16 mouse cellular contexts compared by ENCODE assay signal in the genomic region with DNA sequence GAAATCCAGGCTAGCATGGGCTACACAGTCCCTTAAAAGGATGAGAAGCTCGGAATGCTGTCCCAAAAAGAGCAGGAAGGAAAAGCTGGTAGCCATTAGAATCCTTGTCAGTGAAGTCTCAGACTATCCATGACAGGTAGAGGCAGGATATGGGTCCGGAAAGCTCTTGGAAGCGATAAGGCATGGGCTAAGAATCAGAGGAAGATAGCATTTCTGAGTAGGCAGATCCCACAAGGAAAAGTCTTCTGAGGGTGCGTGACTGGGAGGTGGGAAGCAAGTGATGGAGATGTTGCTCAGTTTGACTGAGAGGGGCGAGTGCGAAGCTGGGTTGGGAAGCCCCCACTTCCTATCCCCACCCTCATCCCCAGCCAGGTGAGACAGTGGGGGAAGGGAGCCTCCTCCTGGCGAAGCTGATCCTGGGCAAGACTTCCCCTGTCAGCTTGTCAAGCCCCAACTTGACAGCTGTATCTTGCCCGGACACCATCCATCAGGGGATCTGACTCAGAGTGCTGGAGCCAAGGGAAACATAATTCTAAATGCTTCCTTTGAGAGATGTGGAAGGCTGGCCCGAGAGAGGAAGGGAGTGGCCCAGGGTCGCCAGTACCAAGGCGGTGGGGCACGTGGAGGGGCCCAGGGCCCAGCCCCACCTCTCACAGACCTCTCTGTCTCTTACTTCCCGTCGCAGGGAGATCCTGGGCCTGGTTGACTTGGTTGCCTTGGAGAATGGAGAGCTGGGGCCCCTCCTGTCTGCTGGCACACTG. TPM values are rescaled to one million over a fixed set of nuclear protein-coding genes. Genes with fewer than 3 reads are reported as not detected.
DNase-seq lines count a peak whose midpoint lies in the region; ATAC-seq and TF ChIP-seq lines count a peak whose summit lies in the region.
"Had no signal": no experiment of that assay in that cellular context is flagged by ENCODE, and none has a peak within 500 bp of the region (broad histone marks: within the 10 kb centered on the region; RNA-seq: fewer than 3 reads in every experiment).

No protein-coding gene starts in this region.

- H3K4me3 ChIP-seq in limb, embryonic 14.5 days (replicated peaks; ENCODE audit: low read length), result no peak overlapping the region
- no peak overlapping the region for H3K4me3 ChIP-seq in limb, embryonic 10.5 days
- H3K4me3 ChIP-seq in brown adipose tissue, adult 24 weeks (ENCODE audit: insufficient read depth, low read depth, low read length), result no peak overlapping the region
- H3K4me3 ChIP-seq in hindbrain, embryonic 11.5 days (ENCODE audit: low read depth, low read length), result no peak overlapping the region
- H3K4me3 ChIP-seq: embryonic facial prominence, embryonic 15.5 days; hindbrain, embryonic 12.5 days; myocyte had no signal

- no peak overlapping the region for H3K4me2 ChIP-seq in limb, embryonic 14.5 days (replicated peaks; ENCODE audit: low read depth, low read length, severe bottlenecking)
- no peak overlapping the region for H3K4me2 ChIP-seq in hindbrain, embryonic 11.5 days (replicated peaks; ENCODE audit: low read depth, low read length)
- H3K4me2 ChIP-seq: embryonic facial prominence, embryonic 15.5 days; hindbrain, embryonic 12.5 days; lung, embryonic 14.5 days; midbrain, embryonic 11.5 days had no signal

- H3K9ac ChIP-seq in limb, embryonic 14.5 days (ENCODE audit: low read depth, low read length, severe bottlenecking), result no peak overlapping the region
- H3K9ac ChIP-seq in hindbrain, embryonic 11.5 days (ENCODE audit: low read depth, low read length), result no peak overlapping the region
- H3K9ac ChIP-seq: embryonic facial prominence, embryonic 15.5 days; hindbrain, embryonic 12.5 days; lung, embryonic 14.5 days had no signal

- TF ChIP-seq POLR2A in limb, embryonic 14.5 days (IDR thresholded peaks at IDR 0.05; ENCODE audit: borderline replicate concordance, extremely low read depth, insufficient read depth, insufficient read length), result no peak

- no peak for DNase-seq in limb, embryonic 14.5 days (ENCODE audit: low spot score)
- DNase-seq in limb, embryonic 10.5 days (ENCODE audit: low spot score), result no peak
- peak; percentile 45 for DNase-seq in NIH3T3 (ENCODE audit: low read depth)
- DNase-seq in kidney, postnatal 14 days, result peak; percentile 78
- DNase-seq in hindbrain, embryonic 11.5 days (ENCODE audit: low spot score), result no peak
- DNase-seq in cerebellum, adult 8-10 months, result no peak
- DNase-seq: cerebellum, adult 11 months; lung, embryonic 14.5 days; right cerebral cortex, postnatal 25 days had no signal

- H3K9me3 ChIP-seq in limb, embryonic 14.5 days (ENCODE audit: control insufficient read depth, low read length), result no peaks in the 10 kb centered on the region
- H3K9me3 ChIP-seq in limb, embryonic 10.5 days (replicated peaks), result no peaks in the 10 kb centered on the region
- no peaks in the 10 kb centered on the region for H3K9me3 ChIP-seq in hindbrain, embryonic 11.5 days (ENCODE audit: control insufficient read depth, low read length)
- H3K9me3 ChIP-seq: embryonic facial prominence, embryonic 15.5 days; hindbrain, embryonic 12.5 days had no signal

- H3K27me3 ChIP-seq in limb, embryonic 14.5 days (ENCODE audit: control insufficient read depth, insufficient read depth, low read length), result no peaks in the 10 kb centered on the region
- peaks cover 53% of the 10 kb centered on the region for H3K27me3 ChIP-seq in limb, embryonic 10.5 days (ENCODE audit: low read depth, poor library complexity, severe bottlenecking)
- H3K27me3 ChIP-seq in hindbrain, embryonic 11.5 days (ENCODE audit: control insufficient read depth, insufficient read depth, low read length), result peaks cover 23% of the 10 kb centered on the region

- peak overlapping the region; percentile 5; the same call in 1 of the 2 replicates for H3K27ac ChIP-seq in limb, embryonic 14.5 days (replicated peaks; ENCODE audit: low read depth, low read length)
- no peak overlapping the region for H3K27ac ChIP-seq in limb, embryonic 10.5 days
- H3K27ac ChIP-seq in brown adipose tissue, adult 24 weeks (replicated peaks; ENCODE audit: low read depth, low read length), result 0 out of 2 replicates have a peak overlapping the region, but pooled peaks have one; percentile 24
- no peak overlapping the region for H3K27ac ChIP-seq in hindbrain, embryonic 11.5 days (ENCODE audit: low read depth, low read length)
- H3K27ac ChIP-seq: embryonic facial prominence, embryonic 15.5 days; hindbrain, embryonic 12.5 days had no signal

- 29% methylated on average over 14 of the region's 14 CpGs for WGBS in limb, embryonic 14.5 days
- WGBS in limb, embryonic 10.5 days, result 24% methylated on average over 14 of the region's 14 CpGs
- WGBS in hindbrain, embryonic 11.5 days, result 30% methylated on average over 14 of the region's 14 CpGs

- H3K36me3 ChIP-seq in limb, embryonic 14.5 days (ENCODE audit: control insufficient read depth, insufficient read depth, low read length), result no peaks in the 10 kb centered on the region
- 0 out of 2 replicates have a peak, but pooled peaks cover 2% of the 10 kb centered on the region for H3K36me3 ChIP-seq in limb, embryonic 10.5 days
- H3K36me3 ChIP-seq in hindbrain, embryonic 11.5 days (ENCODE audit: control insufficient read depth, insufficient read depth, low read length), result no peaks in the 10 kb centered on the region
- H3K36me3 ChIP-seq: embryonic facial prominence, embryonic 15.5 days; hindbrain, embryonic 12.5 days had no signal

- H3K4me1 ChIP-seq in limb, embryonic 14.5 days (ENCODE audit: control insufficient read depth, insufficient read depth, low read length), result peaks cover 7% of the 10 kb centered on the region
- H3K4me1 ChIP-seq in limb, embryonic 10.5 days, result peaks cover 19% of the 10 kb centered on the region
- peaks cover 13% of the 10 kb centered on the region for H3K4me1 ChIP-seq in brown adipose tissue, adult 24 weeks (ENCODE audit: control insufficient read depth, insufficient read depth, insufficient read length, low read length)
- no peaks in the 10 kb centered on the region for H3K4me1 ChIP-seq in hindbrain, embryonic 11.5 days (replicated peaks; ENCODE audit: control insufficient read depth, insufficient read depth, low read length)

- no peak for ATAC-seq in limb, embryonic 14.5 days (ENCODE audit: low FRiP score, low read depth)
- ATAC-seq in hindbrain, embryonic 11.5 days (ENCODE audit: low FRiP score), result no peak
- ATAC-seq: forebrain, embryonic 14.5 days; intestine, embryonic 16.5 days had no signal

RNA-seq across cellular contexts. Expression of a gene that starts 14.7 kb away (rescaled TPM):
- polyA plus RNA-seq in limb, embryonic 14.5 days (2012; rRNA removed), result 3.5 and 4.9 TPM in 2 replicates
- polyA plus RNA-seq in limb, embryonic 14.5 days (2014; fragmentation: Nextera tagmentation; extraction: Ambion mirVana), result 1.6 and 1.9 TPM in 2 replicates
- polyA plus RNA-seq in limb, embryonic 10.5 days (2016; fragmentation: Nextera tagmentation; extraction: Ambion mirVana), result 1.2 and 1.7 TPM in 2 replicates
- 0.79 and 1.0 TPM in 2 replicates for polyA plus RNA-seq in brown adipose tissue, adult 24 weeks (2012; ENCODE audit: insufficient read depth, insufficient read length, missing spikeins)
- polyA plus RNA-seq in hindbrain, embryonic 11.5 days (2014; fragmentation: Nextera tagmentation; extraction: Ambion mirVana), result 0.66 and 0.76 TPM in 2 replicates
- polyA plus RNA-seq: myocyte had no signal

RNA-seq across cellular contexts. Expression of a gene that starts 19.2 kb away (rescaled TPM):
- 34.8 and 39.8 TPM in 2 replicates for polyA plus RNA-seq in limb, embryonic 14.5 days (2012; rRNA removed)
- 11.5 and 13.3 TPM in 2 replicates for polyA plus RNA-seq in limb, embryonic 14.5 days (2014; fragmentation: Nextera tagmentation; extraction: Ambion mirVana)
- 7.6 and 8.0 TPM in 2 replicates for polyA plus RNA-seq in limb, embryonic 10.5 days (2016; fragmentation: Nextera tagmentation; extraction: Ambion mirVana)
- polyA plus RNA-seq in brown adipose tissue, adult 24 weeks (2012; ENCODE audit: insufficient read depth, insufficient read length, missing spikeins), result 9.8 and 10.9 TPM in 2 replicates
- 11.5 and 13.3 TPM in 2 replicates for polyA plus RNA-seq in hindbrain, embryonic 11.5 days (2014; fragmentation: Nextera tagmentation; extraction: Ambion mirVana)

RNA-seq across cellular contexts. Expression of a gene that starts 30.4 kb away (rescaled TPM):
- polyA plus RNA-seq in limb, embryonic 14.5 days (2012; rRNA removed), result 6.2 and 8.8 TPM in 2 replicates
- 1.2 and 1.3 TPM in 2 replicates for polyA plus RNA-seq in limb, embryonic 14.5 days (2014; fragmentation: Nextera tagmentation; extraction: Ambion mirVana)
- polyA plus RNA-seq in limb, embryonic 10.5 days (2016; fragmentation: Nextera tagmentation; extraction: Ambion mirVana), result 2.3 and 2.4 TPM in 2 replicates
- polyA plus RNA-seq in brown adipose tissue, adult 24 weeks (2012; ENCODE audit: insufficient read depth, insufficient read length, missing spikeins), result 3.4 and 4.0 TPM in 2 replicates
- 2.4 and 2.5 TPM in 2 replicates for polyA plus RNA-seq in hindbrain, embryonic 11.5 days (2014; fragmentation: Nextera tagmentation; extraction: Ambion mirVana)

RNA-seq across cellular contexts. Expression of a gene that starts 30.4 kb away (rescaled TPM):
- 58.0 and 71.6 TPM in 2 replicates for polyA plus RNA-seq in limb, embryonic 14.5 days (2012; rRNA removed)
- polyA plus RNA-seq in limb, embryonic 14.5 days (2014; fragmentation: Nextera tagmentation; extraction: Ambion mirVana), result 70.2 and 79.8 TPM in 2 replicates
- 74.0 and 90.5 TPM in 2 replicates for polyA plus RNA-seq in limb, embryonic 10.5 days (2016; fragmentation: Nextera tagmentation; extraction: Ambion mirVana)
- polyA plus RNA-seq in brown adipose tissue, adult 24 weeks (2012; ENCODE audit: insufficient read depth, insufficient read length, missing spikeins), result 39.3 and 49.9 TPM in 2 replicates
- polyA plus RNA-seq in hindbrain, embryonic 11.5 days (2014; fragmentation: Nextera tagmentation; extraction: Ambion mirVana), result 45.7 and 49.8 TPM in 2 replicates

RNA-seq across cellular contexts. Expression of a gene that starts 39.8 kb away (rescaled TPM):
- 0.29 and 0.36 TPM in 2 replicates for polyA plus RNA-seq in limb, embryonic 14.5 days (2012; rRNA removed)
- polyA plus RNA-seq in limb, embryonic 14.5 days (2014; fragmentation: Nextera tagmentation; extraction: Ambion mirVana), result 0.17 and 0.22 TPM in 2 replicates
- polyA plus RNA-seq in limb, embryonic 10.5 days (2016; fragmentation: Nextera tagmentation; extraction: Ambion mirVana), result 0.10 and 0.11 TPM in 2 replicates
- not detected in 2 replicates for polyA plus RNA-seq in brown adipose tissue, adult 24 weeks (2012; ENCODE audit: insufficient read depth, insufficient read length, missing spikeins)
- 0.10 and 0.17 TPM in 2 replicates for polyA plus RNA-seq in hindbrain, embryonic 11.5 days (2014; fragmentation: Nextera tagmentation; extraction: Ambion mirVana)
- polyA plus RNA-seq: midbrain, embryonic 11.5 days had no signal

Comparison
In these comparisons a context has a peak if more than half of its experiments do, and no peak if none do; other contexts are left out.
1. H3K27ac ChIP-seq: peak in limb, embryonic 14.5 days (single experiment) and brown adipose tissue, adult 24 weeks (single experiment); none in limb, embryonic 10.5 days (single experiment) and hindbrain, embryonic 11.5 days (single experiment).
2. DNase-seq: peak in NIH3T3 (single experiment) and kidney, postnatal 14 days (single experiment); none in limb, embryonic 14.5 days (single experiment), limb, embryonic 10.5 days (single experiment), hindbrain, embryonic 11.5 days (single experiment) and cerebellum, adult 8-10 months (single experiment).